Mouse (Mus musculus): ENCODE results near the gene Yipf3. TPM values are rescaled to one million over a fixed set of nuclear protein-coding genes. Genes with fewer than 3 reads are reported as not detected.
A peak's percentile ranks its signal among the peaks of the same experiment; 100 is the strongest.

The Yipf3 gene
- polyA plus RNA-seq, 1 experiment = 292 TPM

DNA sequence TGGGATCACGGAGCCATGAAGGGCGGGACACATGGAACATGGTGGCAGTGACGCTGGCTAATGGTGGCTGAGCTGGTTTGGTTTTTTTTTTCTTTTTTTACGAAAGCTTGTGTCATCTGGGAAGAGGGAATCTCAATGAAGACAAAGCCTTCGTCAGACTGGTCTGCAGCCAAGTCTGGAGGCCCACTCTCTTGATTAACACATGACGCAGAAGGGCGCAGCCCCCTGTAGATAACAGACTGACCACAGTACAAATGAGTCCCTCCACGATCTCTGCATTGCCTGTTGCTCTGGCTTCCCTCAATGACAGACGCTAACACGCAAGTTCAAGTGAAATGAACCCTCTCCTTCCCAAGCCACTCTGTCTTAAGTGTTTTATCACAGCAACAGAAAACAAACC, 27.6 kb downstream of the Yipf3 start:
- H3K36me3 ChIP-seq (ENCODE audit: control insufficient read depth, insufficient read depth, low read length) = peaks cover 12% of the 10 kb centered on the region; the same call in 1 of the 2 replicates
- TF ChIP-seq CTCF (IDR thresholded peaks at IDR 0.05; ENCODE audit: borderline replicate concordance, control insufficient read depth, extremely low read depth, insufficient read depth, low read length, poor library complexity) (no peak), POLR2A (IDR thresholded peaks at IDR 0.05; ENCODE audit: control insufficient read depth, extremely low read depth, insufficient read depth, low read length, poor library complexity) (no peak)
- 96% methylated on average over 10 of the region's 10 CpGs for WGBS
- no peak for DNase-seq
- H3K4me3 ChIP-seq (ENCODE audit: control insufficient read depth, insufficient read depth, low read length) = no peak overlapping the region
- no peaks in the 10 kb centered on the region for H3K4me1 ChIP-seq (replicated peaks; ENCODE audit: control insufficient read depth, insufficient read depth, low read length)
- no peak overlapping the region for H3K27ac ChIP-seq (ENCODE audit: control insufficient read depth, insufficient read depth, low read length)
- no peaks in the 10 kb centered on the region for H3K27me3 ChIP-seq (ENCODE audit: control insufficient read depth, insufficient read depth, low read length)

DNA sequence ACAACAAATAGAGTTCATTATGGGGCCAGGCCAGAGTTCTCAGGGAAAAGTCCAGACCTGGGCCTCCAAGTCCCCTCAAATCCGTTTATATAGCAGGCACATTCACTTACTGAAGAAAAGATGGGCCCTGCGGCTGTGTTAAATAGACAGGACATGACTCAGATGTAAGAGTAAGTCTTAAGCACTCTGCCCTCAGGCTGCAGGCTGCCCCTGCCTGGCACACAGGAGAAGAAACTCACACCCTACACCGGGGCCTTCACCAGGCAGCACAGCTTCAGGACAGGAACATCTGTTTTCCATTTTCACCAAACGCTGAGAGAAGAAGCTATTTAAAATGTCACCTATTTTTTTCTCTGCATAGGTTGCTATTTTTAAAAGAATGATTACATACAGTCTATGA, 29.7 kb downstream of the Yipf3 start:
- no peak for DNase-seq
- Histone ChIP-seq H3K27ac (ENCODE audit: control insufficient read depth, insufficient read depth, low read length) (no peak overlapping the region), H3K4me1 (replicated peaks; ENCODE audit: control insufficient read depth, insufficient read depth, low read length) (peaks cover 10% of the 10 kb centered on the region), H3K4me3 (ENCODE audit: control insufficient read depth, insufficient read depth, low read length) (no peak overlapping the region), H3K36me3 (ENCODE audit: control insufficient read depth, insufficient read depth, low read length) (peaks cover 8% of the 10 kb centered on the region; the same call in 1 of the 2 replicates), H3K27me3 (ENCODE audit: control insufficient read depth, insufficient read depth, low read length) (no peaks in the 10 kb centered on the region)
- no peak for TF ChIP-seq CTCF (IDR thresholded peaks at IDR 0.05; ENCODE audit: borderline replicate concordance, control insufficient read depth, extremely low read depth, insufficient read depth, low read length, poor library complexity)
- no peak for TF ChIP-seq POLR2A (IDR thresholded peaks at IDR 0.05; ENCODE audit: control insufficient read depth, extremely low read depth, insufficient read depth, low read length, poor library complexity)
- 91% methylated on average over 4 of the region's 4 CpGs for WGBS

DNA sequence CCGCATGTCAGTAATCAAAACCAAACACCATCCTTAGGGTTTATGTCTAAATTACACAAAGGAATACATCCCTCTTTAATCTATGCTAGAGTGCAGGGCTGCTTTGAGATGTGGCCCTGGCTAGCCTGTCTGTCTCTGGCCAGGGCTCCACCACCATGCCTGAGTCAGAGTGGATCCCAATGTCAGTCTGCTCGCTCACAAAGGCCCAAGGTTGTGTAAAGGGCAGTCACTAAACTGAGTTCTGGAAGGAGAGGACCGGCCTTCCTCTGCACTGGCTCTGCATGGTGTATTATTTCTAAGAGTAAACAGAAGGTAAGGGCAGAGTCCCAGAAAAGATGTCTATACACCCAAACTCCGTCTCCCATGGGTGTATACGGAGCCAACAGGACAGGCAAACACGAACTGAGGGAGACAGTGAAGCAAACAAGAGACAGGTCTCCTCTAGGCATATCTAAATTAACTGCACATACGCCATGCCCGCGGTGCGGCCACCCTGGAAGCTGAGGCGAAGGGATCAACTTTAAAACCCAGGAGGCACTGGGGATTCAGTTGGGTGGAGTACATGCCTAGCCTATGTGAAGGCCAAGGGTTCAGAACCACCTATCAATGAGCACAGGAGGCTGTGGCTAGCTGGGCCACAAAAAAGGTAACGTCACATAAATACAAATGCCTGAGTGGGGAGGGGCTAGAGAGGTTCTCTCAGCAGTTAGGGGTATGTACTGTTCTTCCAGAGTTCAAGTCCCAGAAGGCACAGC, 30.3 kb downstream of the Yipf3 start:
- DNase-seq = no peak
- no peaks in the 10 kb centered on the region for H3K27me3 ChIP-seq (ENCODE audit: control insufficient read depth, insufficient read depth, low read length)
- no peak for TF ChIP-seq CTCF (IDR thresholded peaks at IDR 0.05; ENCODE audit: borderline replicate concordance, control insufficient read depth, extremely low read depth, insufficient read depth, low read length, poor library complexity)
- no peak for TF ChIP-seq POLR2A (IDR thresholded peaks at IDR 0.05; ENCODE audit: control insufficient read depth, extremely low read depth, insufficient read depth, low read length, poor library complexity)
- no peak overlapping the region for H3K27ac ChIP-seq (ENCODE audit: control insufficient read depth, insufficient read depth, low read length)
- WGBS = 97% methylated on average over 12 of the region's 12 CpGs
- peaks cover 8% of the 10 kb centered on the region; the same call in 1 of the 2 replicates for H3K36me3 ChIP-seq (ENCODE audit: control insufficient read depth, insufficient read depth, low read length)
- H3K4me1 ChIP-seq (replicated peaks; ENCODE audit: control insufficient read depth, insufficient read depth, low read length) = peaks cover 12% of the 10 kb centered on the region
- H3K4me3 ChIP-seq (ENCODE audit: control insufficient read depth, insufficient read depth, low read length) = no peak overlapping the region

DNA sequence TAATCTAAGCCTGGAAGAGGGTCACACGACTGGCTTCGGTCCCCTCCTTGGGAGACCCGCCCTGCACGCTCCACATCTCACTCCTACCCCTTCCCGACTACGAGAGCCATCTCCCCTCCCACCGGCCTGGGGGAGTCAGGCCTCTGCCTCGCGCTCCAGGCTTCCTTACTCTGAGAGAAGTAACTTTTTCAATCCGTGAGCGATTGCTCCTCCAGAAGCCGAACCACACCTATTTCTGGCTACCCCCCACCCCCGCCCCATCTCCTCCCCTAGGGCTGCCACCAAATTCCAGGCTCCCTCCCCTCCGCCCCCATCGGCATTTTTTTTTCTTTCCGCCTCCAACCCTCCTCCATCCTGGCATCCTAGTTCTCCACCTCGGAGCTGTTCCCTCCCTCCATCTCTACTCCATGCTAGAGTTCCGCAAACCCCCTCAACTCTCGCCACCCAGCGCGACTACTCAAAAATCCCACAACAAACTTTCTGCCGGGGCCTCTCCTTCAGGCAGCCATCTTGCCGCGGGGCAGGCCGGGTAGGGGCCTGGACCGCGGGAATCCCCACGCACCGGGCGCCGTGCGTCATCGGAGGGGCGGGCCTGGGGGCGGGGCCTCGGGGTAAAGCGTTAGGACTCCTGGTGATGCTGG, 34.7 kb downstream of the Yipf3 start, which contains the start of gene Tjap1:
TSS of gene Tjap1 (minus strand) at position 544 of the 641 bp plus-strand sequence.
- TF ChIP-seq POLR2A (IDR thresholded peaks at IDR 0.05; ENCODE audit: control insufficient read depth, extremely low read depth, insufficient read depth, low read length, poor library complexity) = peak; percentile 68; the same call in 1 of the 2 replicates
- TF ChIP-seq CTCF (IDR thresholded peaks at IDR 0.05; ENCODE audit: borderline replicate concordance, control insufficient read depth, extremely low read depth, insufficient read depth, low read length, poor library complexity) = no peak

DNA sequence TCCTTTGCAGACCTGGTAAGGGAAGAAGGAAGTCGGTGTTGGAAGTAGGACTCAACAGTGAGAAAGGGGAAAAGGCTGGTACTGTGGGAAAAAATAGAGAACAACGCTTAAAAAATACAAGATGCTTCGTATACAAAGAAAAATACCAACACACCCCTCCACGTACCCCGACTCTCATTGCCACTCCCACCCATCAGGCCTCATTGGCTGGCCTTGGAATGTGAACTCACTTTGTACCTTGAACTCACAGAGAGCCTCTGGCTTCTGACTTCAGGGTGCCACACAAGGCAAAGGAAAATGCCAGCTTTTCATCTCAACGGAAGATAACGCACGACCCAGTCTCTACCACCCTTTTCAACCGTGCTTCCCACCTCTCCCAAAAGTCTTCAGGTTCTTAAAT, 35.3 kb downstream of the Yipf3 start:
- Histone ChIP-seq H3K36me3 (ENCODE audit: control insufficient read depth, insufficient read depth, low read length) (peaks cover 8% of the 10 kb centered on the region; the same call in 1 of the 2 replicates), H3K4me1 (replicated peaks; ENCODE audit: control insufficient read depth, insufficient read depth, low read length) (peaks cover 46% of the 10 kb centered on the region), H3K27me3 (ENCODE audit: control insufficient read depth, insufficient read depth, low read length) (no peaks in the 10 kb centered on the region), H3K27ac (ENCODE audit: control insufficient read depth, insufficient read depth, low read length) (peak overlapping the region; percentile 86), H3K4me3 (ENCODE audit: control insufficient read depth, insufficient read depth, low read length) (no peak overlapping the region; the same call in 1 of the 2 replicates)
- WGBS = 30% methylated on average over 9 of the region's 9 CpGs
- TF ChIP-seq CTCF (IDR thresholded peaks at IDR 0.05; ENCODE audit: borderline replicate concordance, control insufficient read depth, extremely low read depth, insufficient read depth, low read length, poor library complexity) (no peak), POLR2A (IDR thresholded peaks at IDR 0.05; ENCODE audit: control insufficient read depth, extremely low read depth, insufficient read depth, low read length, poor library complexity) (no peak)
- DNase-seq = no peak

More for the DNA sequence above, 34.7 kb downstream of the Yipf3 start, which contains the start of gene Tjap1:
- Histone ChIP-seq H3K36me3 (ENCODE audit: control insufficient read depth, insufficient read depth, low read length) (peaks cover 8% of the 10 kb centered on the region; the same call in 1 of the 2 replicates), H3K4me3 (ENCODE audit: control insufficient read depth, insufficient read depth, low read length) (peak within 1 kb of the TSS; percentile 99), H3K4me1 (replicated peaks; ENCODE audit: control insufficient read depth, insufficient read depth, low read length) (peaks cover 41% of the 10 kb centered on the region), H3K27me3 (ENCODE audit: control insufficient read depth, insufficient read depth, low read length) (no peaks in the 10 kb centered on the region), H3K27ac (ENCODE audit: control insufficient read depth, insufficient read depth, low read length) (peak within 1 kb of the TSS; percentile 86)
- peak; percentile 76 for DNase-seq
- WGBS = under 1% methylated on average over 37 of the region's 37 CpGs

DNA sequence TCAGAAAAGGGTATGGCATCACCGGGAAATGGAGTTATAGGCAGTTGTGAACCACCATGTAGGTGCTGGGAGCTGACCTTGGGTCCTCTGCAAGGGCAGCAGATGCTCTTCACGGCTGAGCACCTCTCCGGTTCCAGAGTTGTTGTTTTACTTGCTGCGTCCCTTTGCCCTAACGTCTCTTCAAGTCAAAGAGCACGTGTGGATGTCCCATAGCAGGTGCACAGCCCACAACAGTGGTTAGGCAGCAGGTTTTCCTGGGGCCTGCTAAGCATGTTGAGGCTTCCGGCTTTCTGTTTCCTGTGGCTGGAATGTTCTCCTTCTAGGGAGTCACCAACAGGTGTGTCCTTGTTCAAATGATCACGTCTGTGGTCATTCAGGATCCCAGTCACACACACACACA, 36.0 kb downstream of the Yipf3 start:
- WGBS = 52% methylated on average over 8 of the region's 8 CpGs
- Histone ChIP-seq H3K4me3 (ENCODE audit: control insufficient read depth, insufficient read depth, low read length) (no peak overlapping the region), H3K4me1 (replicated peaks; ENCODE audit: control insufficient read depth, insufficient read depth, low read length) (peaks cover 49% of the 10 kb centered on the region), H3K27me3 (ENCODE audit: control insufficient read depth, insufficient read depth, low read length) (no peaks in the 10 kb centered on the region), H3K27ac (ENCODE audit: control insufficient read depth, insufficient read depth, low read length) (peak overlapping the region; percentile 86), H3K36me3 (ENCODE audit: control insufficient read depth, insufficient read depth, low read length) (peaks cover 3% of the 10 kb centered on the region; the same call in 1 of the 2 replicates)
- TF ChIP-seq CTCF (IDR thresholded peaks at IDR 0.05; ENCODE audit: borderline replicate concordance, control insufficient read depth, extremely low read depth, insufficient read depth, low read length, poor library complexity) (no peak), POLR2A (IDR thresholded peaks at IDR 0.05; ENCODE audit: control insufficient read depth, extremely low read depth, insufficient read depth, low read length, poor library complexity) (no peak)
- peak; percentile 41 for DNase-seq
